Mouse (Mus musculus): ENCODE data around the gene Top1. TPM values are rescaled to one million over a fixed set of nuclear protein-coding genes. Genes with fewer than 3 reads are reported as not detected.
"Not testable (repeated sequence)": the region's sequence is repeated elsewhere in the genome, so short reads cannot be mapped to it uniquely, and the experiment has no call there.

Top1 gene
- polyA plus RNA-seq, 1 experiment from 2014 or later, result 67.6 TPM

- Histone ChIP-seq H3K27ac (no peak overlapping the region), H3K4me1 (replicated peaks; ENCODE audit: control insufficient read depth, insufficient read depth, low read length) (peaks cover 41% of the 10 kb centered on the region), H3K36me3 (replicated peaks; ENCODE audit: control insufficient read depth, insufficient read depth) (peaks cover 10% of the 10 kb centered on the region), H3K4me3 (replicated peaks; ENCODE audit: low read length) (peak overlapping the region; percentile 85), H3K9ac (peak overlapping the region; percentile 49), H3K9me3 (ENCODE audit: control insufficient read depth, low read length) (no peaks in the 10 kb centered on the region), H3K4me2 (replicated peaks) (peak overlapping the region; percentile 71), H3K27me3 (ENCODE audit: control insufficient read depth, insufficient read depth, low read length) (no peaks in the 10 kb centered on the region)
- DNase-seq (ENCODE audit: low spot score) (no peak), ATAC-seq (ENCODE audit: low FRiP score) (no peak)
- WGBS, result 83% methylated on average over 2 of the region's 2 CpGs
Observed at GRCm38 (mm10) chr2:160649072-160649471, 3.4 kb downstream of the Top1 start.

- no peak for DNase-seq (ENCODE audit: low spot score)
- no peak for ATAC-seq (ENCODE audit: low FRiP score)
- no peak overlapping the region for H3K27ac ChIP-seq
- H3K4me1 ChIP-seq (replicated peaks; ENCODE audit: control insufficient read depth, insufficient read depth, low read length), result peaks cover 41% of the 10 kb centered on the region
- H3K4me2 ChIP-seq (replicated peaks), result no peak overlapping the region
- H3K9ac ChIP-seq, result no peak overlapping the region
- no peaks in the 10 kb centered on the region for H3K27me3 ChIP-seq (ENCODE audit: control insufficient read depth, insufficient read depth, low read length)
- peaks cover 21% of the 10 kb centered on the region for H3K36me3 ChIP-seq (replicated peaks; ENCODE audit: control insufficient read depth, insufficient read depth)
- H3K9me3 ChIP-seq (ENCODE audit: control insufficient read depth, low read length), result no peaks in the 10 kb centered on the region
- 89% methylated on average over 2 of the region's 2 CpGs for WGBS
- H3K4me3 ChIP-seq (replicated peaks; ENCODE audit: low read length), result no peak overlapping the region
Observed at GRCm38 (mm10) chr2:160651165-160651564, 5.5 kb downstream of the Top1 start.

GRCm38 (mm10) chr2:160653218-160653617 is 7.5 kb downstream of the Top1 start:
- H3K27ac ChIP-seq, result no peak overlapping the region
- DNase-seq (ENCODE audit: low spot score), result no peak
- no peak overlapping the region for H3K4me2 ChIP-seq (replicated peaks)
- peaks cover 23% of the 10 kb centered on the region for H3K36me3 ChIP-seq (replicated peaks; ENCODE audit: control insufficient read depth, insufficient read depth)
- no peak for ATAC-seq (ENCODE audit: low FRiP score)
- H3K4me3 ChIP-seq (replicated peaks; ENCODE audit: low read length), result no peak overlapping the region
- H3K9ac ChIP-seq, result no peak overlapping the region
- 76% methylated on average over 2 of the region's 2 CpGs for WGBS
- no peaks in the 10 kb centered on the region for H3K9me3 ChIP-seq (ENCODE audit: control insufficient read depth, low read length)
- H3K27me3 ChIP-seq (ENCODE audit: control insufficient read depth, insufficient read depth, low read length), result no peaks in the 10 kb centered on the region
- peaks cover 32% of the 10 kb centered on the region for H3K4me1 ChIP-seq (replicated peaks; ENCODE audit: control insufficient read depth, insufficient read depth, low read length)

- Histone ChIP-seq H3K4me1 (replicated peaks; ENCODE audit: control insufficient read depth, insufficient read depth, low read length) (0 out of 2 replicates have a peak, but pooled peaks cover 14% of the 10 kb centered on the region), H3K27me3 (ENCODE audit: control insufficient read depth, insufficient read depth, low read length) (no peaks in the 10 kb centered on the region), H3K9me3 (ENCODE audit: control insufficient read depth, low read length) (no peaks in the 10 kb centered on the region), H3K4me2 (replicated peaks) (no peak overlapping the region), H3K27ac (no peak overlapping the region), H3K4me3 (replicated peaks; ENCODE audit: low read length) (no peak overlapping the region), H3K36me3 (replicated peaks; ENCODE audit: control insufficient read depth, insufficient read depth) (peaks cover 33% of the 10 kb centered on the region), H3K9ac (no peak overlapping the region)
- ATAC-seq (ENCODE audit: low FRiP score), result no peak
- 94% methylated on average over 1 of the region's 1 CpGs for WGBS
- DNase-seq (ENCODE audit: low spot score), result no peak
Observed at GRCm38 (mm10) chr2:160655561-160655960, 9.9 kb downstream of the Top1 start.

- ATAC-seq (ENCODE audit: low FRiP score) (no peak), DNase-seq (ENCODE audit: low spot score) (no peak)
- Histone ChIP-seq H3K36me3 (replicated peaks; ENCODE audit: control insufficient read depth, insufficient read depth) (peaks cover 33% of the 10 kb centered on the region), H3K27me3 (ENCODE audit: control insufficient read depth, insufficient read depth, low read length) (no peaks in the 10 kb centered on the region), H3K9ac (no peak overlapping the region), H3K4me3 (replicated peaks; ENCODE audit: low read length) (no peak overlapping the region), H3K27ac (no peak overlapping the region), H3K4me2 (replicated peaks) (no peak overlapping the region), H3K9me3 (ENCODE audit: control insufficient read depth, low read length) (no peaks in the 10 kb centered on the region), H3K4me1 (replicated peaks; ENCODE audit: control insufficient read depth, insufficient read depth, low read length) (0 out of 2 replicates have a peak, but pooled peaks cover 9% of the 10 kb centered on the region)
- 90% methylated on average over 1 of the region's 1 CpGs for WGBS
Observed at GRCm38 (mm10) chr2:160656234-160656633, 10.5 kb downstream of the Top1 start.

GRCm38 (mm10) chr2:160657801-160658442 is 12.2 kb downstream of the Top1 start:
- 93% methylated on average over 13 of the region's 13 CpGs for WGBS
- Histone ChIP-seq H3K9ac (no peak overlapping the region), H3K9me3 (ENCODE audit: control insufficient read depth, low read length) (no peaks in the 10 kb centered on the region), H3K27ac (no peak overlapping the region), H3K4me3 (replicated peaks; ENCODE audit: low read length) (no peak overlapping the region), H3K4me2 (replicated peaks) (no peak overlapping the region), H3K27me3 (ENCODE audit: control insufficient read depth, insufficient read depth, low read length) (no peaks in the 10 kb centered on the region), H3K4me1 (replicated peaks; ENCODE audit: control insufficient read depth, insufficient read depth, low read length) (0 out of 2 replicates have a peak, but pooled peaks cover 6% of the 10 kb centered on the region), H3K36me3 (replicated peaks; ENCODE audit: control insufficient read depth, insufficient read depth) (peaks cover 31% of the 10 kb centered on the region)
- no peak for DNase-seq (ENCODE audit: low spot score)
- ATAC-seq (ENCODE audit: low FRiP score), result no peak

GRCm38 (mm10) chr2:160658811-160659210 is 13.1 kb downstream of the Top1 start:
- Histone ChIP-seq H3K9me3 (ENCODE audit: control insufficient read depth, low read length) (no peaks in the 10 kb centered on the region), H3K27ac (no peak overlapping the region), H3K4me3 (replicated peaks; ENCODE audit: low read length) (no peak overlapping the region), H3K4me2 (replicated peaks) (no peak overlapping the region), H3K27me3 (ENCODE audit: control insufficient read depth, insufficient read depth, low read length) (no peaks in the 10 kb centered on the region), H3K36me3 (replicated peaks; ENCODE audit: control insufficient read depth, insufficient read depth) (peaks cover 25% of the 10 kb centered on the region), H3K4me1 (replicated peaks; ENCODE audit: control insufficient read depth, insufficient read depth, low read length) (0 out of 2 replicates have a peak, but pooled peaks cover 3% of the 10 kb centered on the region), H3K9ac (no peak overlapping the region)
- DNase-seq (ENCODE audit: low spot score), result no peak
- no peak for ATAC-seq (ENCODE audit: low FRiP score)

- DNase-seq (ENCODE audit: low spot score), result no peak
- Histone ChIP-seq H3K4me1 (replicated peaks; ENCODE audit: control insufficient read depth, insufficient read depth, low read length) (0 out of 2 replicates have a peak, but pooled peaks cover 3% of the 10 kb centered on the region), H3K27ac (no peak overlapping the region), H3K9ac (no peak overlapping the region), H3K4me3 (replicated peaks; ENCODE audit: low read length) (no peak overlapping the region), H3K4me2 (replicated peaks) (no peak overlapping the region), H3K9me3 (ENCODE audit: control insufficient read depth, low read length) (no peaks in the 10 kb centered on the region), H3K36me3 (replicated peaks; ENCODE audit: control insufficient read depth, insufficient read depth) (peaks cover 4% of the 10 kb centered on the region; the same call in 1 of the 2 replicates), H3K27me3 (ENCODE audit: control insufficient read depth, insufficient read depth, low read length) (no peaks in the 10 kb centered on the region)
- ATAC-seq (ENCODE audit: low FRiP score), result no peak
Observed at GRCm38 (mm10) chr2:160664421-160664820, 18.7 kb downstream of the Top1 start.

- H3K4me1 ChIP-seq (replicated peaks; ENCODE audit: control insufficient read depth, insufficient read depth, low read length); H3K9ac ChIP-seq; H3K4me2 ChIP-seq (replicated peaks); H3K36me3 ChIP-seq (replicated peaks; ENCODE audit: control insufficient read depth, insufficient read depth); H3K4me3 ChIP-seq (replicated peaks; ENCODE audit: low read length); H3K27ac ChIP-seq; DNase-seq (ENCODE audit: low spot score); H3K9me3 ChIP-seq (ENCODE audit: control insufficient read depth, low read length); ATAC-seq (ENCODE audit: low FRiP score); H3K27me3 ChIP-seq (ENCODE audit: control insufficient read depth, insufficient read depth, low read length): not testable (repeated sequence)
- WGBS, result 98% methylated on average over 2 of the region's 2 CpGs
Observed at GRCm38 (mm10) chr2:160664986-160665385, 19.3 kb downstream of the Top1 start.

GRCm38 (mm10) chr2:160667259-160667658 is 21.6 kb downstream of the Top1 start:
- H3K36me3 ChIP-seq (replicated peaks; ENCODE audit: control insufficient read depth, insufficient read depth), result peaks cover 25% of the 10 kb centered on the region
- no peaks in the 10 kb centered on the region for H3K27me3 ChIP-seq (ENCODE audit: control insufficient read depth, insufficient read depth, low read length)
- H3K4me2 ChIP-seq (replicated peaks), result no peak overlapping the region
- no peak overlapping the region for H3K9ac ChIP-seq
- no peak for DNase-seq (ENCODE audit: low spot score)
- ATAC-seq (ENCODE audit: low FRiP score), result no peak
- H3K27ac ChIP-seq, result no peak overlapping the region
- 88% methylated on average over 4 of the region's 4 CpGs for WGBS
- no peak overlapping the region for H3K4me3 ChIP-seq (replicated peaks; ENCODE audit: low read length)
- no peaks in the 10 kb centered on the region for H3K4me1 ChIP-seq (replicated peaks; ENCODE audit: control insufficient read depth, insufficient read depth, low read length)
- H3K9me3 ChIP-seq (ENCODE audit: control insufficient read depth, low read length), result no peaks in the 10 kb centered on the region
